Mouse (Mus musculus): ENCODE measurements around the gene Dbx1. TPM values are rescaled to one million over a fixed set of nuclear protein-coding genes. Genes with fewer than 3 reads are reported as not detected.

The Dbx1 gene
- polyA plus RNA-seq, 1 experiment: not detected

- WGBS: 87% methylated on average over 15 of the region's 15 CpGs
- H3K4me3 ChIP-seq (ENCODE audit: insufficient read depth, low read depth, low read length): no peak overlapping the region
- peaks cover 16% of the 10 kb centered on the region for H3K4me1 ChIP-seq (ENCODE audit: control insufficient read depth, insufficient read depth, low read length)
- TF ChIP-seq POLR2A (IDR thresholded peaks at IDR 0.05; ENCODE audit: insufficient read depth, low read depth, low read length) (no peak), CTCF (IDR thresholded peaks at IDR 0.05; ENCODE audit: insufficient read depth, low read depth, low read length) (no peak)
- H3K27ac ChIP-seq (ENCODE audit: insufficient read depth, low read depth, low read length): no peak overlapping the region
Measured at GRCm38 (mm10) chr7:49604965-49605795, 31.5 kb downstream of the Dbx1 start.

GRCm38 (mm10) chr7:49604244-49604643 lies 32.4 kb downstream of the Dbx1 start:
- Histone ChIP-seq H3K4me3 (ENCODE audit: insufficient read depth, low read depth, low read length) (no peak overlapping the region), H3K4me1 (ENCODE audit: control insufficient read depth, insufficient read depth, low read length) (peaks cover 20% of the 10 kb centered on the region), H3K27ac (ENCODE audit: insufficient read depth, low read depth, low read length) (no peak overlapping the region)
- TF ChIP-seq CTCF (IDR thresholded peaks at IDR 0.05; ENCODE audit: insufficient read depth, low read depth, low read length) (no peak), POLR2A (IDR thresholded peaks at IDR 0.05; ENCODE audit: insufficient read depth, low read depth, low read length) (no peak)
- 92% methylated on average over 14 of the region's 14 CpGs for WGBS

GRCm38 (mm10) chr7:49601191-49601975 lies 35.3 kb downstream of the Dbx1 start:
- Histone ChIP-seq H3K4me3 (ENCODE audit: insufficient read depth, low read depth, low read length) (no peak overlapping the region), H3K4me1 (ENCODE audit: control insufficient read depth, insufficient read depth, low read length) (peaks cover 9% of the 10 kb centered on the region), H3K27ac (ENCODE audit: insufficient read depth, low read depth, low read length) (no peak overlapping the region)
- TF ChIP-seq CTCF (IDR thresholded peaks at IDR 0.05; ENCODE audit: insufficient read depth, low read depth, low read length) (peak; percentile 46), POLR2A (IDR thresholded peaks at IDR 0.05; ENCODE audit: insufficient read depth, low read depth, low read length) (no peak)
- WGBS: 46% methylated on average over 13 of the region's 13 CpGs

DNA sequence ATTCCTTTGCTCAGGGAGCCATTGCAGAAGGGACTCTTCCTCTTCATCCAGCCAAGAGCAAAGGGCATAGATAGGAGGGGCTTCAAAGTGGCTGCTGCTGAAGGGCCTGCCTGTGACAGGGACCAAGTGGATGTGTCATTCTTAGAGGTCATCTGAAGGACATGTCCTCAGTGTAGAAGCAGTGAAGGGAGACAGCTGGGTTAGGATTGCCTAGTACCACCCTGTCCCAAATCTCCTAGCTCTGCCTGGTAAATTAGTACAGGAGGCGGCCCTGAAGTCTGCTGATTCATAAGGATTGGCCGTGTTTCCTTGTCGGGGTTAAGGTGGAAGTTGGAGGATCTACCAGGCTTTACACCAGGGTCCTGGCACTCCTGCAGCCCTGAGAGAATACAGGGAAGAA lies 36.7 kb downstream of the Dbx1 start:
- no peak overlapping the region for H3K4me3 ChIP-seq (ENCODE audit: insufficient read depth, low read depth, low read length)
- TF ChIP-seq POLR2A (IDR thresholded peaks at IDR 0.05; ENCODE audit: insufficient read depth, low read depth, low read length) (no peak), CTCF (IDR thresholded peaks at IDR 0.05; ENCODE audit: insufficient read depth, low read depth, low read length) (no peak)
- no peak overlapping the region for H3K27ac ChIP-seq (ENCODE audit: insufficient read depth, low read depth, low read length)
- peaks cover 4% of the 10 kb centered on the region; the same call in 1 of the 2 replicates for H3K4me1 ChIP-seq (ENCODE audit: control insufficient read depth, insufficient read depth, low read length)
- WGBS: 60% methylated on average over 3 of the region's 3 CpGs

DNA sequence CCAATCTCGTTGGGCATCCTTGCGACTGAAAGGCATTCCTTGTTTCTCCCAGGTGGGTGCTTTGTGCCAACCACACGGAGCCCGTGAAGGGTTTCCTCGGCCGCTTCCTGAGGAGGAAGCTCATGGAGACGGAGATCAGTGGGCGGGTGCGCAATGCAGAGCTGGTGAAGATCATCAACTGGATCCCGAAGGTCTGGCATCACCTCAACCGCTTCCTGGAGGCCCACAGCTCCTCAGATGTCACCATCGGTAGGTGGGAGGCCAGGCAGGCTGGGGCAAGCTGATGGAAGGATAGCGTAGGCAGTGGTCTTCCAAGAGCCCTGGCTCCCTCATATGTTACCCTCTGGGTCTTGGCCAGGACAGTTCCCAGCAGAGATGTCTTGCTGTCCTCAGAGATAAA lies 38.4 kb downstream of the Dbx1 start:
- TF ChIP-seq POLR2A (IDR thresholded peaks at IDR 0.05; ENCODE audit: insufficient read depth, low read depth, low read length) (no peak), CTCF (IDR thresholded peaks at IDR 0.05; ENCODE audit: insufficient read depth, low read depth, low read length) (no peak)
- Histone ChIP-seq H3K27ac (ENCODE audit: insufficient read depth, low read depth, low read length) (no peak overlapping the region), H3K4me3 (ENCODE audit: insufficient read depth, low read depth, low read length) (no peak overlapping the region), H3K4me1 (ENCODE audit: control insufficient read depth, insufficient read depth, low read length) (peaks cover 4% of the 10 kb centered on the region; the same call in 1 of the 2 replicates)
- 82% methylated on average over 13 of the region's 13 CpGs for WGBS

- Histone ChIP-seq H3K27ac (ENCODE audit: insufficient read depth, low read depth, low read length) (no peak overlapping the region), H3K4me3 (ENCODE audit: insufficient read depth, low read depth, low read length) (no peak overlapping the region), H3K4me1 (ENCODE audit: control insufficient read depth, insufficient read depth, low read length) (peaks cover 4% of the 10 kb centered on the region; the same call in 1 of the 2 replicates)
- TF ChIP-seq CTCF (IDR thresholded peaks at IDR 0.05; ENCODE audit: insufficient read depth, low read depth, low read length) (no peak), POLR2A (IDR thresholded peaks at IDR 0.05; ENCODE audit: insufficient read depth, low read depth, low read length) (no peak)
- WGBS: 63% methylated on average over 3 of the region's 3 CpGs
Measured at GRCm38 (mm10) chr7:49597776-49598175, 38.9 kb downstream of the Dbx1 start.

- 79% methylated on average over 8 of the region's 8 CpGs for WGBS
- TF ChIP-seq POLR2A (IDR thresholded peaks at IDR 0.05; ENCODE audit: insufficient read depth, low read depth, low read length) (no peak), CTCF (IDR thresholded peaks at IDR 0.05; ENCODE audit: insufficient read depth, low read depth, low read length) (no peak)
Measured at GRCm38 (mm10) chr7:49589635-49590034, 47.0 kb downstream of the Dbx1 start.

GRCm38 (mm10) chr7:49586530-49587120 lies 50.0 kb downstream of the Dbx1 start:
- WGBS: 52% methylated on average over 5 of the region's 5 CpGs
- Histone ChIP-seq H3K27ac (ENCODE audit: insufficient read depth, low read depth, low read length) (no peak overlapping the region), H3K4me3 (ENCODE audit: insufficient read depth, low read depth, low read length) (no peak overlapping the region), H3K4me1 (ENCODE audit: control insufficient read depth, insufficient read depth, low read length) (no peaks in the 10 kb centered on the region)
- TF ChIP-seq CTCF (IDR thresholded peaks at IDR 0.05; ENCODE audit: insufficient read depth, low read depth, low read length) (no peak), POLR2A (IDR thresholded peaks at IDR 0.05; ENCODE audit: insufficient read depth, low read depth, low read length) (no peak)

More at GRCm38 (mm10) chr7:49589635-49590034, 47.0 kb downstream of the Dbx1 start:
- H3K4me1 ChIP-seq (ENCODE audit: control insufficient read depth, insufficient read depth, low read length): no peaks in the 10 kb centered on the region
- H3K4me3 ChIP-seq (ENCODE audit: insufficient read depth, low read depth, low read length): no peak overlapping the region
- no peak overlapping the region for H3K27ac ChIP-seq (ENCODE audit: insufficient read depth, low read depth, low read length)

Measured in olfactory bulb, adult 2 months (tissue).